Mouse (Mus musculus) lung, postnatal 0 days (tissue): ENCODE results near the gene Fbxl22.
A peak's percentile ranks its signal among the peaks of the same experiment; 100 is the strongest.

Experiments
- CTCF ChIP-seq: IDR thresholded peaks from 2 replicates; pipeline ENCODE4 v1.5.1; 2016; ENCODE audit warnings: antibody characterized with exemption, mild to moderate bottlenecking
- EP300 ChIP-seq: IDR thresholded peaks from 2 replicates; pipeline ENCODE4 v1.6.1; 2016; ENCODE audit warnings: antibody characterized with exemption, mild to moderate bottlenecking, control low read depth

- TF ChIP-seq CTCF (no peak), EP300 (peak; percentile 24; the same call in 1 of the 2 replicates)
Observed at GRCm38 (mm10) chr9:66506424-66506823, 8.0 kb downstream of the Fbxl22 start.
